Mouse (Mus musculus) MEL (cell line): ENCODE measurements around the gene Dnajc5. TPM values are rescaled to one million over a fixed set of nuclear protein-coding genes. Genes with fewer than 3 reads are reported as not detected.
A peak's percentile ranks its signal among the peaks of the same experiment; 100 is the strongest.

Source experiments
- DNase-seq: peaks from one replicate; pipeline ENCODE4 v3.0.0; 2011; ENCODE audit warnings: low read depth, low spot score
- H3K27ac ChIP-seq: 2 replicates; pipeline ENCODE4 v1.5.1; 2012; ENCODE audit warnings: low read depth, mild to moderate bottlenecking, control low read depth, low read length, moderate library complexity; ENCODE audit not compliant: control insufficient read depth
- H3K27me3 ChIP-seq, 2 experiments: fragments of 150-350 bp in 1 of 2; sonication (generic) in 1 of 2; 2 replicates each; pipeline ENCODE4 v1.6.1; 2012; ENCODE audit warnings: low read length in 2 of 2, mild to moderate bottlenecking in 2 of 2, improper control_type of control experiment in 1 of 2, moderate library complexity in 1 of 2; ENCODE audit not compliant: insufficient read depth in 2 of 2, control insufficient read depth in 1 of 2
- H3K36me3 ChIP-seq, 2 experiments: 2 replicates each; pipeline ENCODE4 v1.6.1; 2012 to 2014; ENCODE audit warnings: low read length in 2 of 2, improper control_type of control experiment in 1 of 2, inconsistent platforms in 1 of 2, mild to moderate bottlenecking in 1 of 2; ENCODE audit not compliant: insufficient read depth in 2 of 2, control insufficient read depth in 1 of 2
- H3K4me1 ChIP-seq, 2 experiments: fragments of 150-350 bp in 1 of 2; sonication (generic) in 1 of 2; 2 replicates each; pipeline ENCODE4 v1.6.1; 2012; ENCODE audit warnings: low read length in 2 of 2, improper control_type of control experiment in 1 of 2, mild to moderate bottlenecking in 1 of 2; ENCODE audit not compliant: insufficient read depth in 2 of 2, control insufficient read depth in 1 of 2
- H3K4me3 ChIP-seq, 2 experiments: fragments of 150-350 bp in 1 of 2; sonication (generic) in 1 of 2; 2 replicates each; pipeline ENCODE4 v1.5.1; 2012; ENCODE audit warnings: low read depth in 2 of 2, low read length in 2 of 2, mild to moderate bottlenecking in 2 of 2, moderate library complexity in 2 of 2, control low read depth in 1 of 2, improper control_type of control experiment in 1 of 2; ENCODE audit not compliant: control insufficient read depth in 1 of 2, insufficient read depth in 1 of 2
- H3K79me2 ChIP-seq: 2 replicates; pipeline ENCODE4 v1.6.1; 2012; ENCODE audit warnings: mild to moderate bottlenecking, low read length, moderate library complexity; ENCODE audit not compliant: control insufficient read depth, poor library complexity, insufficient read depth
- H3K9ac ChIP-seq: 2 replicates; pipeline ENCODE4 v1.6.1; 2012; ENCODE audit warnings: low read depth, mild to moderate bottlenecking, control low read depth, low read length, moderate library complexity; ENCODE audit not compliant: control insufficient read depth, poor library complexity, severe bottlenecking
- H3K9me3 ChIP-seq: fragments of 150-350 bp; sonication (generic); replicated peaks from 2 replicates; pipeline ENCODE4 v1.6.1; 2012; ENCODE audit warnings: mild to moderate bottlenecking, low read length, improper control_type of control experiment, moderate library complexity; ENCODE audit not compliant: insufficient read depth
- CHD1 ChIP-seq: IDR thresholded peaks from 2 replicates; pipeline ENCODE4 v1.6.1; 2012; ENCODE audit warnings: low read depth, mild to moderate bottlenecking, inconsistent platforms, low read length, improper control_type of control experiment
- CTCF ChIP-seq, 3 experiments: IDR thresholded peaks in 2 of 3; conservative IDR thresholded peaks in 1 of 3; 2 replicates each; pipeline ENCODE4 v1.5.1; 2011 to 2012; ENCODE audit warnings: low read length in 3 of 3, low read depth in 2 of 3, mild to moderate bottlenecking in 2 of 3, improper control_type of control experiment in 1 of 3, inconsistent platforms in 1 of 3, mixed read lengths in 1 of 3, moderate library complexity in 1 of 3; ENCODE audit not compliant: control insufficient read depth in 1 of 3, insufficient read depth in 1 of 3, poor library complexity in 1 of 3, severe bottlenecking in 1 of 3
- E2F4 ChIP-seq: IDR thresholded peaks from 2 replicates; pipeline ENCODE4 v1.6.1; 2011; ENCODE audit warnings: low read depth, low read length, improper control_type of control experiment, borderline replicate concordance
- ELF1 ChIP-seq: IDR thresholded peaks from 2 replicates; pipeline ENCODE4 v1.6.1; 2014; ENCODE audit warnings: low read depth, mild to moderate bottlenecking, inconsistent platforms, low read length, improper control_type of control experiment, moderate library complexity
- EP300 ChIP-seq, 2 experiments: IDR thresholded peaks; 2 replicates each; pipeline ENCODE4 v1.6.1; 2011; ENCODE audit warnings: improper control_type of control experiment in 2 of 2, low read length in 2 of 2, low read depth in 1 of 2, mild to moderate bottlenecking in 1 of 2
- GATA1 ChIP-seq: IDR thresholded peaks from 2 replicates; pipeline ENCODE4 v1.6.1; 2011; ENCODE audit warnings: low read depth, low read length, improper control_type of control experiment
- HCFC1 ChIP-seq: IDR thresholded peaks from 2 replicates; pipeline ENCODE4 v1.6.1; 2012; ENCODE audit warnings: low read depth, mild to moderate bottlenecking, inconsistent platforms, low read length, improper control_type of control experiment, moderate library complexity
- JUND ChIP-seq: IDR thresholded peaks from 2 replicates; pipeline ENCODE4 v1.6.1; 2011; ENCODE audit warnings: low read depth, mild to moderate bottlenecking, improper control_type of control experiment, low read length
- MAFK ChIP-seq: IDR thresholded peaks from 2 replicates; pipeline ENCODE4 v1.6.1; 2011; ENCODE audit warnings: low read depth, mild to moderate bottlenecking, low read length, improper control_type of control experiment, borderline replicate concordance
- MAX ChIP-seq: IDR thresholded peaks from 2 replicates; pipeline ENCODE4 v1.6.1; 2011; ENCODE audit warnings: low read length, improper control_type of control experiment
- MAZ ChIP-seq: IDR thresholded peaks from 2 replicates; pipeline ENCODE4 v1.6.1; 2012; ENCODE audit warnings: low read depth, mild to moderate bottlenecking, inconsistent platforms, low read length, improper control_type of control experiment
- MEF2A ChIP-seq: IDR thresholded peaks from 2 replicates; pipeline ENCODE4 v1.6.1; 2014; ENCODE audit warnings: low read depth, mild to moderate bottlenecking, inconsistent platforms, low read length, improper control_type of control experiment; ENCODE audit not compliant: poor library complexity, insufficient replicate concordance, severe bottlenecking; ENCODE audit errors: extremely low read depth
- MXI1 ChIP-seq: IDR thresholded peaks from 2 replicates; pipeline ENCODE4 v1.6.1; 2011; ENCODE audit warnings: mild to moderate bottlenecking, low read depth, low read length, improper control_type of control experiment
- MYB ChIP-seq: IDR thresholded peaks from 2 replicates; pipeline ENCODE4 v1.6.1; 2011; ENCODE audit warnings: mild to moderate bottlenecking, low read depth, low read length, improper control_type of control experiment
- MYC ChIP-seq: IDR thresholded peaks from 2 replicates; pipeline ENCODE4 v1.6.1; 2011; ENCODE audit warnings: low read depth, mild to moderate bottlenecking, low read length, improper control_type of control experiment, moderate library complexity
- NELFE ChIP-seq: IDR thresholded peaks from 2 replicates; pipeline ENCODE4 v1.6.1; 2011; ENCODE audit warnings: low read depth, low read length, improper control_type of control experiment
- NRF1 ChIP-seq: IDR thresholded peaks from 2 replicates; pipeline ENCODE4 v1.6.1; 2014; ENCODE audit warnings: low read depth, mild to moderate bottlenecking, inconsistent platforms, low read length, improper control_type of control experiment, moderate library complexity; ENCODE audit not compliant: poor library complexity, insufficient read depth, severe bottlenecking
- POLR2A ChIP-seq, 2 experiments: IDR thresholded peaks; 2 replicates each; pipeline ENCODE4 v1.6.1; 2011 to 2012; ENCODE audit warnings: low read length in 2 of 2, mild to moderate bottlenecking in 2 of 2, control low read depth in 1 of 2, improper control_type of control experiment in 1 of 2, low read depth in 1 of 2, moderate library complexity in 1 of 2; ENCODE audit not compliant: control insufficient read depth in 1 of 2, insufficient read depth in 1 of 2, poor library complexity in 1 of 2
- POLR2AphosphoS2 ChIP-seq: IDR thresholded peaks from 2 replicates; pipeline ENCODE4 v1.6.1; 2011; ENCODE audit warnings: low read length, improper control_type of control experiment
- RAD21 ChIP-seq: IDR thresholded peaks from 2 replicates; pipeline ENCODE4 v1.6.1; 2011; ENCODE audit warnings: mild to moderate bottlenecking, low read depth, low read length, improper control_type of control experiment
- RCOR1 ChIP-seq: IDR thresholded peaks from 2 replicates; pipeline ENCODE4 v1.6.1; 2012; ENCODE audit warnings: low read depth, mild to moderate bottlenecking, inconsistent platforms, low read length, improper control_type of control experiment
- SIN3A ChIP-seq: IDR thresholded peaks from 2 replicates; pipeline ENCODE4 v1.6.1; 2012; ENCODE audit warnings: low read length, improper control_type of control experiment, inconsistent platforms
- TAL1 ChIP-seq: IDR thresholded peaks from 2 replicates; pipeline ENCODE4 v1.6.1; 2012; ENCODE audit warnings: mild to moderate bottlenecking, inconsistent platforms, low read length, moderate library complexity, mixed read lengths
- TBP ChIP-seq: IDR thresholded peaks from 2 replicates; pipeline ENCODE4 v1.8.0; 2011; ENCODE audit warnings: low read depth, low read length, improper control_type of control experiment
- TCF12 ChIP-seq: IDR thresholded peaks from 2 replicates; pipeline ENCODE4 v1.6.1; 2014; ENCODE audit warnings: low read depth, mild to moderate bottlenecking, inconsistent platforms, low read length, improper control_type of control experiment, moderate library complexity
- UBTF ChIP-seq: IDR thresholded peaks from 2 replicates; pipeline ENCODE4 v1.6.1; 2012; ENCODE audit warnings: low read depth, mild to moderate bottlenecking, inconsistent platforms, low read length, improper control_type of control experiment, moderate library complexity, borderline replicate concordance; ENCODE audit not compliant: insufficient read depth
- USF1 ChIP-seq: IDR thresholded peaks from 2 replicates; pipeline ENCODE4 v1.6.1; 2014; ENCODE audit warnings: low read depth, mild to moderate bottlenecking, inconsistent platforms, low read length, improper control_type of control experiment, moderate library complexity
- USF2 ChIP-seq, 2 experiments: IDR thresholded peaks; 2 replicates each; pipeline ENCODE4 v1.6.1; 2011 to 2012; ENCODE audit warnings: improper control_type of control experiment in 2 of 2, low read length in 2 of 2, borderline replicate concordance in 1 of 2, inconsistent platforms in 1 of 2, low read depth in 1 of 2, mild to moderate bottlenecking in 1 of 2; ENCODE audit not compliant: insufficient read depth in 1 of 2
- ZKSCAN1 ChIP-seq: IDR thresholded peaks from 2 replicates; pipeline ENCODE4 v1.6.1; 2012; ENCODE audit warnings: low read depth, mild to moderate bottlenecking, inconsistent platforms, low read length, improper control_type of control experiment, moderate library complexity
- ZMIZ1 ChIP-seq: IDR thresholded peaks from 2 replicates; pipeline ENCODE4 v1.6.1; 2012; ENCODE audit warnings: low read depth, mild to moderate bottlenecking, inconsistent platforms, low read length, improper control_type of control experiment, moderate library complexity
- ZNF384 ChIP-seq: IDR thresholded peaks from 2 replicates; pipeline ENCODE4 v1.6.1; 2012; ENCODE audit warnings: low read depth, mild to moderate bottlenecking, inconsistent platforms, low read length, improper control_type of control experiment
- polyA plus RNA-seq, 2 experiments: library from polyadenylated mRNA; stranded (reverse) in 1 of 2; unstranded in 1 of 2; fragments of >175 nt in 1 of 2; fragments of >200 nt in 1 of 2; gene quantifications; 2 replicates each; pipeline versions ENCODE4 v1.2.1 to v1.2.4; 2012; ENCODE audit warnings: low replicate concordance in 2 of 2, low read depth in 1 of 2; ENCODE audit not compliant: insufficient read length in 2 of 2, insufficient read depth in 1 of 2, missing spikeins in 1 of 2
- total RNA-seq: library from RNA; depleted of rRNA; stranded (reverse); fragments of 300-350 nt; gene quantifications from 2 replicates; pipeline ENCODE4 v1.2.3, GENCODE M21; 2012

Gene Dnajc5
- total and polyA plus RNA-seq, 3 experiments, result 51.9 to 338 (median 57.9) TPM

GRCm38 (mm10) chr2:181581016-181581401, 60.7 kb downstream of the Dnajc5 start (continued):
- TF ChIP-seq MXI1 (peak; percentile 89), MAFK (no peak), E2F4 (no peak), POLR2A (IDR thresholded peaks at IDR 0.05; ENCODE audit: control insufficient read depth in 1 of 2, insufficient read depth in 1 of 2, low read depth in 1 of 2, low read length in 2 of 2, poor library complexity in 1 of 2) (peak; percentile 54 to 91; a peak in 3 of 4 replicates), CHD1 (0 out of 2 replicates have a peak, but pooled peaks have one; percentile 57), HCFC1 (peak; percentile 83), MYB (no peak), POLR2AphosphoS2 (no peak), JUND (no peak), ELF1 (peak; percentile 95), RAD21 (peak; percentile 41), ZMIZ1 (no peak; the same call in none of the 2 replicates), RCOR1 (no peak), TAL1 (no peak), SIN3A (peak; percentile 83; the same call in 1 of the 2 replicates), MEF2A (no peak), ZNF384 (no peak), TBP (peak; percentile 81)

- no peaks in the 10 kb centered on the region for H3K27me3 ChIP-seq
- H3K9ac ChIP-seq, result peak overlapping the region; percentile 90
- H3K4me3 ChIP-seq, result peak overlapping the region; percentile 72 to 79
- peak overlapping the region; percentile 80 for H3K27ac ChIP-seq
- no peaks in the 10 kb centered on the region for H3K9me3 ChIP-seq
- H3K4me1 ChIP-seq, result peaks cover 15 to 20% of the 10 kb centered on the region in 2 experiments
- peak; percentile 82 for DNase-seq
- peaks cover 8% of the 10 kb centered on the region for H3K79me2 ChIP-seq
- H3K36me3 ChIP-seq, result peaks cover 0 to 22% of the 10 kb centered on the region in 2 experiments; a peak in 2 of 4 replicates
- TF ChIP-seq USF1 (no peak), EP300 (IDR thresholded peaks at IDR 0.05; ENCODE audit: low read depth in 1 of 2, low read length in 2 of 2) (no peak), SIN3A (no peak), MAFK (no peak), MXI1 (peak; percentile 64), NELFE (0 out of 2 replicates have a peak, but pooled peaks have one; percentile 22), UBTF (peak; percentile 70; the same call in 1 of the 2 replicates), GATA1 (no peak), ELF1 (peak; percentile 35; the same call in 1 of the 2 replicates), CTCF (IDR thresholded peaks at IDR 0.05 in 2 of 3, conservative IDR thresholded peaks at IDR 0.05 in 1 of 3; ENCODE audit: control insufficient read depth in 1 of 3, insufficient read depth in 1 of 3, low read depth in 2 of 3, low read length in 3 of 3, poor library complexity in 1 of 3, severe bottlenecking in 1 of 3) (no peak), RAD21 (no peak), MYC (no peak; the same call in 1 of the 2 replicates), ZKSCAN1 (no peak), TCF12 (no peak; the same call in none of the 2 replicates), USF2 (IDR thresholded peaks at IDR 0.05; ENCODE audit: borderline replicate concordance in 1 of 2, insufficient read depth in 1 of 2, low read depth in 1 of 2, low read length in 2 of 2) (no peak), MAX (no peak), POLR2AphosphoS2 (peak; percentile 75), MEF2A (no peak), JUND (0 out of 2 replicates have a peak, but pooled peaks have one; percentile 2), MAZ (no peak; the same call in 1 of the 2 replicates), RCOR1 (no peak), TBP (no peak), NRF1 (0 out of 2 replicates have a peak, but pooled peaks have one; percentile 34), POLR2A (IDR thresholded peaks at IDR 0.05; ENCODE audit: control insufficient read depth in 1 of 2, insufficient read depth in 1 of 2, low read depth in 1 of 2, low read length in 2 of 2, poor library complexity in 1 of 2) (peak; percentile 43 to 55; a peak in 3 of 4 replicates)
These were observed 61.3 kb downstream of the Dnajc5 start for GRCm38 (mm10) chr2:181581402-181582120.
